Mouse (Mus musculus) liver, embryonic 14.5 days (tissue): Measurements from ENCODE around the gene Tbpl2. TPM values are rescaled to one million over a fixed set of nuclear protein-coding genes. Genes with fewer than 3 reads are reported as not detected.

ENCODE experiments used
- ATAC-seq: fragments of 200-750 bp; cut with Nextera tagmentation; 2 replicates; pipeline ENCODE4 v1.8.0; 2017; ENCODE audit warnings: moderate number of reproducible peaks, mild to moderate bottlenecking, moderate library complexity; ENCODE audit not compliant: insufficient read depth
- DNase-seq, 3 experiments: peaks; one replicate each; pipeline ENCODE4 v3.0.0-alpha.2; 2012 to 2013; ENCODE audit warnings: low read depth in 3 of 3, low spot score in 3 of 3
- H3K27ac ChIP-seq: fragments of 300-500 bp; sonication (generic); 2 replicates; pipeline ENCODE4 v1.5.1; 2014; ENCODE audit warnings: moderate library complexity, mild to moderate bottlenecking, control low read depth, inconsistent platforms
- H3K27me3 ChIP-seq: fragments of 300-500 bp; sonication (generic); 2 replicates; pipeline ENCODE4 v1.6.1; 2014; ENCODE audit warnings: mild to moderate bottlenecking, low read length, moderate library complexity; ENCODE audit not compliant: control insufficient read depth, insufficient read depth
- H3K36me3 ChIP-seq: fragments of 300-500 bp; sonication (generic); replicated peaks from 2 replicates; pipeline ENCODE4 v1.6.1; 2014; ENCODE audit warnings: low read depth; ENCODE audit not compliant: control insufficient read depth, insufficient read depth
- H3K4me1 ChIP-seq, 2 experiments: fragments of 200-500 bp in 1 of 2; fragments of 300-500 bp in 1 of 2; sonication (generic) in 1 of 2; replicated peaks; 2 replicates each; pipeline ENCODE4 v1.6.1; 2012 to 2014; ENCODE audit warnings: antibody characterized with exemption in 1 of 2, inconsistent platforms in 1 of 2, low read length in 1 of 2; ENCODE audit not compliant: control insufficient read depth in 2 of 2, insufficient read depth in 2 of 2
- H3K4me2 ChIP-seq: fragments of 300-500 bp; sonication (generic); 2 replicates; pipeline ENCODE4 v1.6.1; 2014; ENCODE audit warnings: low read depth, mild to moderate bottlenecking, control low read depth, moderate library complexity
- H3K4me3 ChIP-seq, 2 experiments: fragments of 200-500 bp in 1 of 2; fragments of 300-500 bp in 1 of 2; sonication (generic) in 1 of 2; 2 replicates each; pipeline ENCODE4 v1.5.1; 2012 to 2014; ENCODE audit warnings: low read depth in 2 of 2, low read length in 2 of 2, mild to moderate bottlenecking in 2 of 2, control low read depth in 1 of 2, inconsistent platforms in 1 of 2, moderate library complexity in 1 of 2; ENCODE audit not compliant: insufficient read depth in 1 of 2
- H3K9ac ChIP-seq: fragments of 300-500 bp; sonication (generic); replicated peaks from 2 replicates; pipeline ENCODE4 v1.6.1; 2014; ENCODE audit warnings: mild to moderate bottlenecking, control low read depth, moderate library complexity
- H3K9me3 ChIP-seq: fragments of 300-500 bp; sonication (generic); 2 replicates; pipeline ENCODE4 v1.6.1; 2016; ENCODE audit warnings: low read length, mixed read lengths; ENCODE audit not compliant: control insufficient read depth
- CTCF ChIP-seq: IDR thresholded peaks from 2 replicates; pipeline ENCODE4 v1.5.1; 2016; ENCODE audit warnings: antibody characterized with exemption, low read depth, control low read depth
- EP300 ChIP-seq: IDR thresholded peaks from 2 replicates; pipeline ENCODE4 v1.6.1; 2016; ENCODE audit warnings: antibody characterized with exemption, low read depth
- WGBS: fragments of 180-500 bp; shearing (Covaris S2); extraction: QIAGEN DNeasy Blood & Tissue Kit; methylation state at CpG from one replicate; pipeline ENCODE4 v1.1.7; 2014; ENCODE audit not compliant: insufficient replicate concordance; 5-methylcytosine and 5-hydroxymethylcytosine counted together
- polyA plus RNA-seq, 2 experiments: library from polyadenylated mRNA; depleted of rRNA in 1 of 2; stranded (reverse) in 1 of 2; unstranded in 1 of 2; fragments of >200 nt; fragmentation: Nextera tagmentation in 1 of 2; extraction: Ambion mirVana in 1 of 2; gene quantifications; 2 replicates each; pipeline versions ENCODE4 v1.2.1 to v1.2.3; 2012 to 2014

Tbpl2 gene
- polyA plus RNA-seq, 2 experiments, result not detected

DNA sequence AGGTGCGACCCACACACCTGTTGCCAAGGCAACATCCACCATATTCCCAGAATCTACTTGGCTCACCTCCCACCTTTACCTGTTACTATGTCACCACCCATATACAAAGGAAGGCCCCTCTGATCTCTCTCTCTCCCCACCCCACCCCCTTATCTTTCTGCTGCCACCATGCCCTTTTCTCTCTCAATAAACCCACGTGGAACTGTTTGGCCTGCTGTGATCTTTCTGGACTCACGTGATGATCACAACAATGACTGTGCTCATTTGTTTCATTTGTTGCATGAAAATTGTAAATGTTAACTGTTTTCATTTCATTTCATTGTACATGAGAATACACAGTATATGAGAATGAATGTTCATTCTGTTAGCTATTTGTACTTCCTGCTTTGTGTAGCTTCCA, 45.9 kb downstream of the Tbpl2 start:
- TF ChIP-seq EP300 (no peak), CTCF (no peak)
- Histone ChIP-seq H3K27ac (no peak overlapping the region), H3K9me3 (no peaks in the 10 kb centered on the region), H3K4me3 (no peak overlapping the region), H3K4me1 (0 out of 4 replicates have a peak, but pooled peaks cover 0 to 2% of the 10 kb centered on the region in 2 experiments), H3K27me3 (no peaks in the 10 kb centered on the region), H3K4me2 (no peak overlapping the region), H3K9ac (no peak overlapping the region), H3K36me3 (no peaks in the 10 kb centered on the region)
- 41% methylated on average over 3 of the region's 3 CpGs for whole genome bisulfite sequencing
- DNase-seq (no peak), ATAC-seq (no peak)

DNA sequence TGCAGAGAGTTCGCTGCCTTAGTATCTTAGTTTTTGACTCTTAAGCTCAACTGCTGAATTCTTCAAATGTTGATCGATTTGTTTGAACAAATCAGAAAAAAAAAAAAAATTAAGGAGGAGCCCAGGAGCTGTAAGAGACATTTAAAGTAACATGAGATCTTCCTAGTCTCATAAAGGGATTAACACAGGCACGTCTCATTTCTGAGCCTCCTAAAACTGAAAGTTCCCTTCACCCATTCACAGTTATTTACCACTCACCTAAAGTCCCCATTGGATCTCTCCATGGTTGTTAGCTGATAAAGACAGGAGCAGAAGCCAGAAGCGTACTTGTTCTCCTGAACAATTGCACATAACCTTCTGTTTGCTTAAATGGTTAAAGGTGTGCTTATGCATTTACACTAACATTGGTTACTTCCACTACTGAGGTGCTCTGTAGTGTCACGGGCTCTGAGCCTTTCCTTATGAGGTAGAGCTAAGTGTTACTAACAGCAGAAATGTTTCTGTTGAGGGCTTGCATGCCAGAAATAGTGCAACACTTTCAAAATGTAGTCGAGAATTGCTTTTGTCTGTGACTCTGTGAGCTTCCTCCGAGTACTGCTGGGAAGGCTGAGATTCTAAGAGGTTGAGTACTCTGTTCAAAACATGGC, 46.9 kb downstream of the Tbpl2 start, which contains the start of gene Hnmt:
Gene Hnmt (minus strand): TSS at position 51 of the 647 bp plus-strand sequence.
- H3K27ac ChIP-seq, result no peak within 1 kb of the TSS
- 0 out of 4 replicates have a peak, but pooled peaks cover 0 to 2% of the 10 kb centered on the region in 2 experiments for H3K4me1 ChIP-seq
- TF ChIP-seq CTCF (no peak), EP300 (no peak)
- no peaks in the 10 kb centered on the region for H3K36me3 ChIP-seq
- DNase-seq (no peak), ATAC-seq (no peak)
- H3K4me3 ChIP-seq, result peak within 1 kb of the TSS; percentile 17 to 21; a peak in 3 of 4 replicates
- H3K9me3 ChIP-seq, result no peaks in the 10 kb centered on the region
- 36% methylated on average over 7 of the region's 7 CpGs for WGBS
- H3K4me2 ChIP-seq, result peak within 1 kb of the TSS; percentile 56
- no peak within 1 kb of the TSS for H3K9ac ChIP-seq
- H3K27me3 ChIP-seq, result no peaks in the 10 kb centered on the region

DNA sequence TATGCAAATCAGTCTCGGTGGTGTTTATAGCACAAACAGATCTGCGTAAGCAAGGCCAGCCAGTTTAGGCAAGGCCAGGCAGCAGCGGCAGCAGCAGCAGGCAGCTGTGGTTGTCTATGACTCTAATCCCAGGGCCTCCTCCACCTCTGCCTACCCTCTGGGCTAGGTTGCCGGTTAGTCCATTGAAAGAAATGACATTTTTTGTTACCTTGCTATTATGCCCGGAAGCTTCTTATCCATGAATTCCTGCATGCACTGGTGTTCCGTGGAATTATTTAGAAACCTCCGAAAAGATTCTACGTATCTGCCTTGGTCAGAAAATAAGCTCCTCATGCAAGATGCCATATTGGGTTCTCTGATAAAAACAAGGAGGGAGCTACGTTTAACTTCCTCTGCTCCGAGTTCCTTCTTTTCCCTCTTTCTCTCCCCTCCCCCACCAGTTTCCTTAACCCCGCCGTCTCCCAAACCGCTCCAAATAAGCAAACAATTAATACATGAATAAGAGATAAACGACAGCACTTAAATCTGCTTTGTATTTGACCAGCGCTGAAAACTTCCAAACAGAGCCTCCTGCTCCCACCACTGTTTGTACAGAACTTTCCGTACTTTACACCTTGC, 47.8 kb downstream of the Tbpl2 start:
- ATAC-seq (no peak), DNase-seq (no peak)
- Histone ChIP-seq H3K9ac (no peak overlapping the region), H3K9me3 (no peaks in the 10 kb centered on the region), H3K4me3 (peak overlapping the region; percentile 17 to 21; a peak in 3 of 4 replicates), H3K27ac (no peak overlapping the region), H3K27me3 (no peaks in the 10 kb centered on the region), H3K4me1 (0 out of 4 replicates have a peak, but pooled peaks cover 0 to 2% of the 10 kb centered on the region in 2 experiments), H3K4me2 (peak overlapping the region; percentile 56), H3K36me3 (no peaks in the 10 kb centered on the region)
- 11% methylated on average over 16 of the region's 16 CpGs for WGBS
- no peak for TF ChIP-seq CTCF
- no peak for TF ChIP-seq EP300

DNA sequence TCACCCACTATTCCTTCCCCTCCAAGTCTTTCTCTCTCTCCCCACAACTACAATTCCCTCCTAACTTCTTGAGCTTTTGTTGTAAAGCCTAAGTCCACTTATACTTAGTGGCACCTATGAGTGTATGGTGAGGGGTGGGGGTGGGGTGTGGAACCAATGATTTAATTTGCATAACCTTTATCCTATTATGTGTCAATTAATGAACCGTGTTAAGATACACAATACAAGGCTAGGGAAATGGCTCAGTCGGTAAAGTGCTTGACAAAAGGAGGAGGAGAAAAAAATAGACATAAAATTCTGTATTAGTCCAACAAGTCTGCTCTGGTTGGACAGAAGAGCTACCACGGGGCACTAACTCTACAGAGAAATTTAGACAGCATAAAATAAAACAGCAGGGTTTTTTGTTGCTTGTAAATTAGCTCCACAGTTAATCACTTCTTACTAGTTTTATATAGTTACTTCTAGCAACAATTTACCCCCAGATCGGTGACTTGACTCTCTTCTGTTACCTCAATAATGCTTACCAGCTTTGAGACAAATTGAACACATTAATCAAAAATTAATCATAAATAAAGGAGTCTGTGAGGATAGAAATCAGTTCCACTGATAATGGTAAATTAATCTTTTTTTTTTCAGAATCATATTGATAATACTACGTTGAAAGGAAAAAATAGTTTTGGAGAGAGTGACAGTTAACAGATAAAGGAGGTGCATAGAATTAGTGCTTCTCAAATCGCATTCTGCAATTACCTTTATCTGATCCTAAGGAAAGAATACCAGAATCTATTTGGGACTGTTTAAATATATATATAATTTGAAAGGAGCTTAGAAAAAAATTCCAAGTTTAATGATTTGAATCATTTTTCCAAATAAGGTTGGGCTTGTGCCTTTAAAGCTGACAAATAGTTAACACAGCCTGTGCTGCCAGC, 48.6 kb downstream of the Tbpl2 start:
- Histone ChIP-seq H3K9me3 (no peaks in the 10 kb centered on the region), H3K9ac (no peak overlapping the region), H3K4me3 (peak overlapping the region in 1 of 2 experiments; percentile 21; a peak in 2 of 4 replicates), H3K27ac (no peak overlapping the region), H3K4me2 (peak overlapping the region; percentile 56), H3K27me3 (no peaks in the 10 kb centered on the region), H3K36me3 (no peaks in the 10 kb centered on the region), H3K4me1 (0 out of 4 replicates have a peak, but pooled peaks cover 0 to 2% of the 10 kb centered on the region in 2 experiments)
- 48% methylated on average over 6 of the region's 6 CpGs for WGBS
- no peak for TF ChIP-seq CTCF
- TF ChIP-seq EP300, result no peak
- DNase-seq (no peak), ATAC-seq (no peak)

DNA sequence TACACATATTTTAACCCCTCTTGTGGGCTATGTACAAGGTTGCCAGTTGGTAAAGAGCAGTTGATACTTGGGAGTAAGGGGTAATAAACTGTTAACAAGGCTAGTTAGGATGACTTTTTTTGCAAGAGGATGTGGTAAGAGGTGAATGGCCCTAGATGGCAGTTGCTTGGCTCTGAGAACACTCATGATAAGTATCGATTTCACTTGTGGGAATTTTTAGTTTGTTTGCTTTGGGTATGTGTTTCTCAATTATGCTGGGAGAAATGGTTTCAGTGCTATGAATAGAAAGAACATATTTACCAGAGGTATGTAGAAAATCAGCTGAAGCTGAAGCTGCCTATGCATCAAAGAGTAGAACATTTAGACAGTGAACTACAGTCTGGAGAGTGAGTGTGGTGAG, 53.5 kb downstream of the Tbpl2 start:
- ATAC-seq (no peak), DNase-seq (no peak)
- Histone ChIP-seq H3K4me2 (no peak overlapping the region), H3K36me3 (no peaks in the 10 kb centered on the region), H3K27ac (no peak overlapping the region), H3K4me3 (no peak overlapping the region), H3K4me1 (no peaks in the 10 kb centered on the region), H3K27me3 (no peaks in the 10 kb centered on the region), H3K9ac (no peak overlapping the region), H3K9me3 (no peaks in the 10 kb centered on the region)
- WGBS, result 65% methylated on average over 1 of the region's 1 CpGs
- TF ChIP-seq EP300 (no peak), CTCF (no peak)
